Mouse (Mus musculus): ENCODE measurements around the gene Fam240a.

- TF ChIP-seq CTCF (IDR thresholded peaks at IDR 0.05; ENCODE audit: low read depth, low read length), result no peak
- peak; percentile 87 for TF ChIP-seq EP300 (IDR thresholded peaks at IDR 0.05; ENCODE audit: insufficient read depth, low read depth, low read length)
These were observed 29.9 kb upstream of the Fam240a start for GRCm38 (mm10) chr9:110946548-110947044.

Data from ES-Bruce4 (cell line).